Mouse (Mus musculus) left cerebral cortex, adult 2 months (tissue): ENCODE results near the gene Sulf2. TPM values are rescaled to one million over a fixed set of nuclear protein-coding genes. Genes with fewer than 3 reads are reported as not detected.

Experiments used
- DNase-seq, 2 experiments: peaks; one replicate each; pipeline ENCODE4 v3.0.0; 2021 to 2022; ENCODE audit warnings: low spot score in 2 of 2, mixed read lengths in 1 of 2; ENCODE audit errors: extremely low spot score in 1 of 2
- H3K27ac ChIP-seq: fragments of 200-600 bp; 2 replicates; pipeline ENCODE4 v1.8.1; 2022
- H3K4me3 ChIP-seq: fragments of 200-600 bp; 2 replicates; pipeline ENCODE4 v1.8.1; 2022
- CTCF ChIP-seq: fragments of 200-600 bp; IDR thresholded peaks from 2 replicates; pipeline ENCODE4 v1.8.1; 2022; ENCODE audit warnings: antibody characterized with exemption, mild to moderate bottlenecking, moderate library complexity
- intact Hi-C: fragments of 180-260 bp; cut with DNase I; formaldehyde crosslinking; loops from one replicate; pipeline ENCODE4 v1.15.1; 2025
- total RNA-seq, 2 experiments: library from RNA; stranded (reverse); gene quantifications; 2 replicates each; pipeline ENCODE4 v1.2.3; 2021

The Sulf2 gene
- total RNA-seq, 2 experiments from 2014 or later = 100 to 102 TPM

GRCm38 (mm10) chr2:166051966-166052365, 103.5 kb downstream of the Sulf2 start:
- no peak for TF ChIP-seq CTCF
- no peak for DNase-seq
- peak overlapping the region; percentile 57 for H3K27ac ChIP-seq
- H3K4me3 ChIP-seq = no peak overlapping the region
- intact Hi-C loops = no loop called here

- intact Hi-C loops = no loop called here
- no peak for DNase-seq
- Histone ChIP-seq H3K4me3 (no peak overlapping the region), H3K27ac (peak overlapping the region; percentile 57; the same call in 1 of the 2 replicates)
- TF ChIP-seq CTCF = no peak
These were observed 104.0 kb downstream of the Sulf2 start for GRCm38 (mm10) chr2:166051421-166051820.

GRCm38 (mm10) chr2:166048852-166049251, 106.6 kb downstream of the Sulf2 start:
- H3K4me3 ChIP-seq = no peak overlapping the region
- DNase-seq = no peak
- intact Hi-C loops = loop anchor here (5.0 kb wide), 3 partner anchors 232 to 522 kb away; no protein-coding TSS in a partner anchor
- no peak overlapping the region for H3K27ac ChIP-seq
- no peak for TF ChIP-seq CTCF

- no peak for TF ChIP-seq CTCF
These were observed 107.5 kb downstream of the Sulf2 start for GRCm38 (mm10) chr2:166047931-166048330.

GRCm38 (mm10) chr2:166045549-166046501, 109.6 kb downstream of the Sulf2 start:
- intact Hi-C loops = loop anchor here (2.0 to 5.0 kb wide), 5 partner anchors 53 to 519 kb away; partner anchors contain the start of gene Ncoa3
- H3K4me3 ChIP-seq = no peak overlapping the region
- peak overlapping the region; percentile 49 for H3K27ac ChIP-seq
- peak; percentile 97 for TF ChIP-seq CTCF
- no peak for DNase-seq

More at GRCm38 (mm10) chr2:166047931-166048330, 107.5 kb downstream of the Sulf2 start:
- Histone ChIP-seq H3K4me3 (no peak overlapping the region), H3K27ac (no peak overlapping the region)
- intact Hi-C loops = loop anchor here (2.0 to 5.0 kb wide), 5 partner anchors 55 to 521 kb away; partner anchors contain the start of gene Ncoa3
- DNase-seq = no peak

GRCm38 (mm10) chr2:166045006-166045405, 110.5 kb downstream of the Sulf2 start:
- TF ChIP-seq CTCF = no peak
- DNase-seq = no peak
- intact Hi-C loops = loop anchor here (5.0 kb wide), 3 partner anchors 228 to 518 kb away; no protein-coding TSS in a partner anchor
- no peak overlapping the region for H3K4me3 ChIP-seq
- H3K27ac ChIP-seq = peak overlapping the region; percentile 24; the same call in 1 of the 2 replicates

GRCm38 (mm10) chr2:166042542-166042941, 112.9 kb downstream of the Sulf2 start:
- TF ChIP-seq CTCF = no peak
- H3K4me3 ChIP-seq = no peak overlapping the region
- no peak for DNase-seq
- intact Hi-C loops = no loop called here
- H3K27ac ChIP-seq = no peak overlapping the region

- no peak overlapping the region for H3K4me3 ChIP-seq
- intact Hi-C loops = no loop called here
- DNase-seq = no peak
- no peak overlapping the region for H3K27ac ChIP-seq
- no peak for TF ChIP-seq CTCF
These were observed 115.8 kb downstream of the Sulf2 start for GRCm38 (mm10) chr2:166039681-166040080.

GRCm38 (mm10) chr2:166035725-166036124, 119.7 kb downstream of the Sulf2 start:
- intact Hi-C loops = no loop called here
- Histone ChIP-seq H3K27ac (no peak overlapping the region), H3K4me3 (no peak overlapping the region)
- peak; percentile 70 for TF ChIP-seq CTCF
- DNase-seq = peak; percentile 35 to 47

- DNase-seq = no peak
- H3K4me3 ChIP-seq = no peak overlapping the region
- intact Hi-C loops = loop anchor here (5.0 kb wide), 1 partner anchor 43 kb away; the partner anchor contains the start of gene Ncoa3
- peak overlapping the region; percentile 16 for H3K27ac ChIP-seq
- no peak for TF ChIP-seq CTCF
These were observed 120.4 kb downstream of the Sulf2 start for GRCm38 (mm10) chr2:166034967-166035490.

- intact Hi-C loops = loop anchor here (5.0 kb wide), 1 partner anchor 40 kb away; the partner anchor contains the start of gene Ncoa3
- Histone ChIP-seq H3K4me3 (no peak overlapping the region), H3K27ac (no peak overlapping the region)
- no peak for TF ChIP-seq CTCF
- DNase-seq = no peak
These were observed 122.8 kb downstream of the Sulf2 start for GRCm38 (mm10) chr2:166032628-166033027.
